Mouse (Mus musculus) heart, embryonic 12.5 days (tissue): ENCODE data around the gene Fgfbp1. TPM values are rescaled to one million over a fixed set of nuclear protein-coding genes. Genes with fewer than 3 reads are reported as not detected.

Experiments used
- polyA plus RNA-seq: library from polyadenylated mRNA; unstranded; fragments of >200 nt; fragmentation: Nextera tagmentation; extraction: Ambion mirVana; gene quantifications from 2 replicates; pipeline ENCODE4 v1.2.1, GENCODE M21; 2016

Fgfbp1 gene
- polyA plus RNA-seq, 1 experiment from 2014 or later: not detected

Other genes starting within 250 kb of the Fgfbp1 start
- gene Bst1, start 162.9 kb downstream of the Fgfbp1 start, polyA plus RNA-seq: 0.06 and 0.09 TPM in 2 replicates
- 48.2 and 50.0 TPM in 2 replicates for gene Fbxl5, start 160.1 kb downstream of the Fgfbp1 start, polyA plus RNA-seq
- gene Cd38, start 113.2 kb downstream of the Fgfbp1 start, polyA plus RNA-seq: 23.4 and 24.0 TPM in 2 replicates
- gene Gm7879, start 68.6 kb downstream of the Fgfbp1 start, polyA plus RNA-seq: 0.32 TPM in 1 of 2 replicates, not detected in the other
- 15.8 and 18.2 TPM in 2 replicates for gene Prom1, start 120.3 kb upstream of the Fgfbp1 start, polyA plus RNA-seq
- gene Tapt1, start 244.8 kb upstream of the Fgfbp1 start, polyA plus RNA-seq: 28.3 and 32.6 TPM in 2 replicates